Mouse (Mus musculus): ENCODE results near the gene Sorl1.
"Not testable (repeated sequence)": the region's sequence is repeated elsewhere in the genome, so short reads cannot be mapped to it uniquely, and the experiment has no call there.

The Sorl1 gene

GRCm38 (mm10) chr9:42097006-42097730, 26.9 kb downstream of the Sorl1 start:
- no peak for DNase-seq (ENCODE audit: inconsistent age in 2 of 2, low spot score in 1 of 2)

GRCm38 (mm10) chr9:42094752-42095151, 29.3 kb downstream of the Sorl1 start:
- DNase-seq (ENCODE audit: inconsistent age in 2 of 2, low spot score in 1 of 2), result peak; percentile 91 to 95

- DNase-seq (ENCODE audit: inconsistent age in 2 of 2, low spot score in 1 of 2), result peak; percentile 58 to 83
Observed at GRCm38 (mm10) chr9:42094028-42094551, 30.0 kb downstream of the Sorl1 start.

GRCm38 (mm10) chr9:42092749-42093148, 31.3 kb downstream of the Sorl1 start:
- no peak for DNase-seq (ENCODE audit: inconsistent age in 2 of 2, low spot score in 1 of 2)

GRCm38 (mm10) chr9:42091561-42091960, 32.5 kb downstream of the Sorl1 start:
- no peak for DNase-seq (ENCODE audit: inconsistent age in 2 of 2, low spot score in 1 of 2)

GRCm38 (mm10) chr9:42087921-42088320, 36.2 kb downstream of the Sorl1 start:
- no peak for DNase-seq (ENCODE audit: inconsistent age in 2 of 2, low spot score in 1 of 2)

- DNase-seq (ENCODE audit: inconsistent age in 2 of 2, low spot score in 1 of 2), result no peak
Observed at GRCm38 (mm10) chr9:42085970-42086369, 38.1 kb downstream of the Sorl1 start.

- no peak for DNase-seq (ENCODE audit: inconsistent age in 2 of 2, low spot score in 1 of 2)
Observed at GRCm38 (mm10) chr9:42083661-42084067, 40.4 kb downstream of the Sorl1 start.

- DNase-seq (ENCODE audit: inconsistent age in 2 of 2, low spot score in 1 of 2), result no peak
Observed at GRCm38 (mm10) chr9:42081681-42082530, 42.2 kb downstream of the Sorl1 start.

GRCm38 (mm10) chr9:42080671-42081070, 43.4 kb downstream of the Sorl1 start:
- peak in 1 of 2 experiments; percentile 42 for DNase-seq (ENCODE audit: inconsistent age in 2 of 2, low spot score in 1 of 2)

GRCm38 (mm10) chr9:42077112-42077845, 46.8 kb downstream of the Sorl1 start:
- DNase-seq (ENCODE audit: inconsistent age in 2 of 2, low spot score in 1 of 2), result no peak

- no peak for DNase-seq (ENCODE audit: inconsistent age in 2 of 2, low spot score in 1 of 2)
Observed at GRCm38 (mm10) chr9:42076256-42076849, 47.7 kb downstream of the Sorl1 start.

- DNase-seq (ENCODE audit: inconsistent age in 2 of 2, low spot score in 1 of 2), result no peak
Observed at GRCm38 (mm10) chr9:42075241-42075640, 48.9 kb downstream of the Sorl1 start.

GRCm38 (mm10) chr9:42072010-42072409, 52.1 kb downstream of the Sorl1 start:
- DNase-seq (ENCODE audit: inconsistent age in 2 of 2, low spot score in 1 of 2), result no peak

- no peak for DNase-seq (ENCODE audit: inconsistent age in 2 of 2, low spot score in 1 of 2)
Observed at GRCm38 (mm10) chr9:42070856-42071255, 53.2 kb downstream of the Sorl1 start.

GRCm38 (mm10) chr9:42069471-42069870, 54.6 kb downstream of the Sorl1 start:
- DNase-seq (ENCODE audit: inconsistent age in 2 of 2, low spot score in 1 of 2), result no peak

GRCm38 (mm10) chr9:42067950-42068349, 56.1 kb downstream of the Sorl1 start:
- DNase-seq (ENCODE audit: inconsistent age in 2 of 2, low spot score in 1 of 2), result no peak

GRCm38 (mm10) chr9:42065756-42066155, 58.3 kb downstream of the Sorl1 start:
- no peak for DNase-seq (ENCODE audit: inconsistent age in 2 of 2, low spot score in 1 of 2)

GRCm38 (mm10) chr9:42063391-42063790, 60.7 kb downstream of the Sorl1 start:
- DNase-seq (ENCODE audit: inconsistent age in 2 of 2, low spot score in 1 of 2), result no peak

GRCm38 (mm10) chr9:42062269-42062668, 61.8 kb downstream of the Sorl1 start:
- DNase-seq (ENCODE audit: inconsistent age in 2 of 2, low spot score in 1 of 2), result no peak

- DNase-seq (ENCODE audit: inconsistent age in 2 of 2, low spot score in 1 of 2), result not testable (repeated sequence)
Observed at GRCm38 (mm10) chr9:42059006-42059405, 65.1 kb downstream of the Sorl1 start.
